Mouse (Mus musculus): Measurements from ENCODE around the gene Mxi1.

Mxi1 gene

DNA sequence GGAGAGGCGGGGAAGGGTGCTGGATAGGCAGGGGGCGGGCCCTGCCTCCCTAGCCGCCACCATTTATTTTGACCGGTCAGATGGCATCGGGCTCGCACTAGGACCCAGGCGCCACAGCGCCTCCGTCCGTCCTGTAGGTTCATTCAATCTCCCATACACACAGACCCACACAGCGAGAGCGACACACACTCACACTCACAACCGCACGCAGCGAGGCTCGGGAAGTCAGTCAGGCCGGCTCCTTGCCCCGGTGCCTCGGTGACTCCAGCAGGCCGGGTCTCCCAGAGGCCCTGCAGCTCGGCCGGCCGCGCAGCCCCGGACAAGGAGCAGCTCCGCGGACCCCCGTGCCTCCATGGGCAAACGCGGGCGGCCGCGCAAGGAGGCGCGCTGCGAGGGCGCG lies at the start of gene Mxi1:
TSS of gene Mxi1 (plus strand) at position 171 of the 400 bp plus-strand sequence.
- no peak for DNase-seq (ENCODE audit: low read depth, low spot score)

DNA sequence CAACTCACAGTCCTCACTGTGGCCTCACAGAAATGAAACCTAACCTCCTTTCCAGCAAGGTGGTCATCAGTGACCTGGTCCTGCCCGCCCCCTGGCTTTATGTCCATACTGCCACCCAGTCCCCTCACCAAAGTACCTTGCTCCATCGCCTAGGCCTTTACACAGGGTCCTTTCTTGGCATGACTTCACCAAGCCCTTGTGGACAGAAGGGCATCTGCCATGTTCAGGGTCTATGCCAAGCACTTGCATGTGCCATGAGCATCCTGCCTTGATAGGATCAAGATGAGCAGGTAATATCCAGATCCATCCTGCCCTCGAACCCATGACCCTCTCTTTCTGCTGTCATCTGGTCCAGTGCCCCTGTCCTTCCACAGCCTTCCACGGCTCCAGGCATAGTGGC lies 49.5 kb upstream of the Mxi1 start:
- DNase-seq (ENCODE audit: low read depth, low spot score) = no peak

DNA sequence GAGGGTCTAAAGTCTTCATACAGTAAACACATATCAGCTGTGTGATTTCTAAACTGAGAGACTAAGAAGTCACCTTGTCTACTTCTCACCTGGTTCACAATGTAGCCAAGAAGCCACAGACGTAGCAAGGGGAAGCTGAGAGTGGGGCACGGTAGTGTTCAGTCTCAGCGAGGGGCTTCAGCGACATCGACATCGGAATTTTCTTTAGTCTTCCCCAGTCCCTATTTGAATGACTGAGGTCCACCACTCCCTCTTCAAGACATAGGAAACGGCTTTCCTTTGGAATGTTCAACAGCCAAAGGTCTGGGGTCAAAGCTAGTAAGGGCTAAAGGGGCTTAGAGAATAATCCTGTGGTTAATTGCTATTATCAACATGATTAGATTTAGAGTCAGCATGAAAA lies 48.3 kb upstream of the Mxi1 start:
- no peak for DNase-seq (ENCODE audit: low read depth, low spot score)

DNA sequence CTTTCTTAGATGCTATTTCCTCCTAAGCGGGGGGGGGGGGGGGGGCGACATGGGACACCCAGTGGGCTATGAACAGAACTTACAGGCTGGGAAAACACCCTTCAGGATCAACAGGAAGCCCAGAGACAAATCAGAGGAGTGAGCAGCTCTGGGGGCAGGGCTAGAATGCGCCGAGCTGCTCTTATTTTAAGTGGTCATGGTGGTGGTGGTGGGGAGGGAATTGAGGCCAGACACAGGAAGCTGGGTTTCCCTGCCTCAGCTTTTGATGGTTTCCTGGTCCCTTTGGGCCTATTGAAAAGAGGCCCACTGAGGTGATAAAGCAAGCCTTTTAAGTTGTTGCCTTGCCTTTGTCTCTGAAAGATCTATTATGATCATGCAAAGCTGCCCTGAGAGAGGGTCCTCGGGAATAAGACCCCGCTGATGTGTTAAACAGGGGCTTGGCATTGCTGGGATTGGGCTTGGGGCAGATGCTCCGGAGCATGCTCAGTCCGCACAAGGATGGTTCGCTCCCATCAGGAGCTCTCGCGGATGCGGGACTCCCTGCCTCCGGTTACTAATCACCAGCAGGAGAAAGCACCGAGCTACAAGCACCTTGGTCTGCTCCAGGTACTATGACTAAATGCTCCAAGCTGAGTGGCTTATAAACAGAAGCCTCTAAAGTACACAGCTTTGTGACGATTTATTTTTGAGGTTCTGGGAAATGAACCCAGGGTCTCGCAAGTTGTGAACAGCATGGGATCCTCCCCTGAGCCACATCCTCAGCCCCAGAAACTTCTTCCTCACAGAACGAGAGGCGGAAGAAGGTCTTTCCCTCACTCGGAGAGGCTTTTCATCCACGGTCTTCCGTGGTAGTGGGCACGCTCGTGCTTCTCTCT lies 46.2 kb upstream of the Mxi1 start:
- DNase-seq (ENCODE audit: low read depth, low spot score) = no peak

DNA sequence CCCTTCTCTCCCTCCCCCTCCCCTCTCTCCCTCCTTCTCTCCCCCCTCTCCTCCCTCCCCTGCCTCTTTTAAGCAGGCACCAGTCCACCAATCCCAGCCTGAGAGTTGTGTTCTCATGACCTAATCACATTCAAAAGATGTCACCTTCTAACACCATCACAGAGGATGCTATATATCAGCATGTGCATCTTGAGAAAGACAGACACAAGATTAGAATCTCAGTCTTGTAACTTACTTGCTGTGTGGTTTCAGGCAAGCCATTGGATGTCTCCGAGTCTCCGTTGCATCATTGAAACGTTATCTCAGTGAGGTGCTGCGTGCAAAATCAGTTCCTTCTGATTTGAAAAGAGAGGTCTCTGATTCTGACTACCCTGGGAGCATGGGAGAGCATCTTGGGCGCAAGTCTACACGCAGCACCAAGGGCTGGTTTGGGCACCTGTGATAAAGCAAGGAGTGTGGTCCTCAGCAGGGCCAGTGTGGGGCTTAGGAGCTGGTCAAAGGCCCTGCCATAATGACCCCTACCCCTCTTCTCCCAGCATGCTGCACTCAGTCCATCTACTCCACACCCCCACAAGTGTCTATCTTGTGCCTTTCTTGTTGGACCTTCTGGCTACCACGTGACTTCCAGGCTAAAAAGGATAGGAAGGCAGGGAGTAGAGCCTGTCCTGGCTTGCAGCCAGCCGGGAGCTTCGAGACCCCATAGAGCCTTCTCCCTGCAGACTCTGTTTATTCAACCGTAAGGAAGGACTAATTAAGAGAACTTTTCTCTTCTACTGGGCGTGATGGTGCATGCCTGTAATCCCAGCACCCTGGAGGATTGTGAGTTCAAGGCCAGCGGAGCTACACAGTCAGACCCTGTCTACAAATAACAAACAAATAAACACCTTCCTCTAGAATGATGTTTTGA lies 45.2 kb upstream of the Mxi1 start:
- no peak for DNase-seq (ENCODE audit: low read depth, low spot score)

DNA sequence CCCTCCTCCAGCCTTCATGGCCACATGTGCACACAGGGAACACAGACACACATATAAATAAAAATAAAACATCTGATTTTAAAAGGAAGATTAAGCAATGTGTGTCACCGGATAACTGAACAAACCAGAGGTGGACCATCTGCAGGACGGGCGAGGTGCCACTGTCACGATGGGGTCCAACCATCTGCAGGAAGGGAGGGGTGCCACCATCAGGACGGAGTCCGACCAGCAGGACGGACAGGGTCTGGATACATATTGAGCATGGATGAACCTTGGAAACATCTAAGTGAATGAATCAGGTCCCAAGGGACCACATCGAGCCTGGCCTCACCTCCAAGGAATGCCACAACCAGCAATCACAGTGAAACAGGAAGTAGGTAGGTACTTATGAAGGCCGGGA lies 43.0 kb upstream of the Mxi1 start:
- DNase-seq (ENCODE audit: low read depth, low spot score) = no peak

DNA sequence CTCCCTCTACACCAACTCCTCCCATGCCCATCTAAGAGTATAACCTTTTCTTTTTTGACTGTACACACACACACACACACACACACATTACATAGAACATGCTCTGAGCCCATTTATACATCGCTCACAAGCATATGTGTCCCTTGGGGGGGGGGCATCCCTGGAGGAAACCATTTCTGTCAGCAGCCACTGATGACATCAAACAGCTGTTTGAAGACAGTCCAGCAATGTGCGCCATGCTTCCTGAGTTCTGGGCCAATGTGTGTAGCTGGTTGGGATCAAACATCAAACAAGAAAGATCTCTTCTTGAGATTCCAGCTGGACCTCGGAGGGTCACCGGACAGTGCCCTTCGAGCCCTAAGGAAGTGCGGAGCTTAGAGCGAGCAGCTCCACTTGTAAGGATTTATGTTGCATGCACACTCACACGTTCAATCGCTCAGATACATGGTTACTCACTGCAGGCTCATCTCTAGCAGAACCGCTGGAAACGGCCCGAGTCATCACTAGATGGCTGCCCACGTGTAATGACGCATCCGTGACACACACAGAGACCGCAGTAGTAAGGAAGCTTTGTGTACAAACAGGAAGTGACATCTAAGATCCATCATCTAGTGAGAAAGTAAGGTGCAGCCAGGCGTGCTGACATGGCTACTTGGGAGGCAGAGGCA lies 37.1 kb upstream of the Mxi1 start:
- DNase-seq (ENCODE audit: low read depth, low spot score) = no peak

DNA sequence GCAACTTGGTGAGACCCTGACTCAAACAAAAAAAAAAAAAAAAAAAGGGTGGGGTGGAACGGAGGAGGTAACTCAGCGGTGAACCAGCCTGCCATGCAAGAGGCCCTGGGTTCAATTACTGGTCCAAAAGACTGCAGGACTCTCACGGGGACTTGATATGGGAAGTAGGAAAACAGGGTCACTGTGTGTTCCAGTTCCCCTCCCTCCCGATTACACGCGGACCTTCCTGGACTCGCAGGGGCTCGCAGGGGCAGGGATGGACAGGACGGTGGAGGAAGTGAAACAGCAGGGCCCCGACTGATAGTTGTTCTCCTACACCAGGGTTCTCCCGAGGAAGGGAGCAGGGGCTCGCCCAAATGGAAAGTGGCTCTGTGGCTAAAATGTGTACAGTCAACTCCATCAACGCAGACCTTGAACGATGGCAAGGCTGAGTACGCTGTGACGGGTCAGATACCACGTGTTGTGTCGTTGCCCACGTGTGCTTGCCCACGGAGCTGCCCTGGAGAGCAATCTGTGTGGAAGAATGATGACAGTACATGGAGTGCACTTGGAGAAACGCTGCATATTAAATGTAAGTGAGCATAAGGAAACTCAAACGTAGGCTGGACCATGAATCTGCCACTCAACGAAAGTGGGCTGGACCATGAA lies 36.4 kb upstream of the Mxi1 start:
- no peak for DNase-seq (ENCODE audit: low read depth, low spot score)

DNA sequence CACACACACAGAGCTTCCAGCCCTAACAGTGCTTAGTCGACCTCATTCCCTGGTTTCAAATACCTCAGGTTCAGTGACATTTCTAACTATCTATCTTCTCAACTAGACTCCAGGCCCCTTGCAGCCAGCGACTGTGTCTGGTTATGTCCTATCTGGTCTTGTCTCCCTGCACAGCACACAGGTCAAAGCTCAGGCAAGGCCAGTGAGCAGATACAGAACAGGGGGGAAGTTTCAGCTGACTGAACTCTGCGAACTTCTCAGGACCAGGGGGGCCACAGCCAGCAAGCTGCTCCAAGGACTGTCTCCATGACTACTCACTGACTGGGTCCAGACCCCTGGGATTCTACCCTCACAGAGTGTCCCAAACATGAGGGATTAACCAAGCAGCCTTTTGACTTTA lies 35.1 kb upstream of the Mxi1 start:
- no peak for DNase-seq (ENCODE audit: low read depth, low spot score)

DNA sequence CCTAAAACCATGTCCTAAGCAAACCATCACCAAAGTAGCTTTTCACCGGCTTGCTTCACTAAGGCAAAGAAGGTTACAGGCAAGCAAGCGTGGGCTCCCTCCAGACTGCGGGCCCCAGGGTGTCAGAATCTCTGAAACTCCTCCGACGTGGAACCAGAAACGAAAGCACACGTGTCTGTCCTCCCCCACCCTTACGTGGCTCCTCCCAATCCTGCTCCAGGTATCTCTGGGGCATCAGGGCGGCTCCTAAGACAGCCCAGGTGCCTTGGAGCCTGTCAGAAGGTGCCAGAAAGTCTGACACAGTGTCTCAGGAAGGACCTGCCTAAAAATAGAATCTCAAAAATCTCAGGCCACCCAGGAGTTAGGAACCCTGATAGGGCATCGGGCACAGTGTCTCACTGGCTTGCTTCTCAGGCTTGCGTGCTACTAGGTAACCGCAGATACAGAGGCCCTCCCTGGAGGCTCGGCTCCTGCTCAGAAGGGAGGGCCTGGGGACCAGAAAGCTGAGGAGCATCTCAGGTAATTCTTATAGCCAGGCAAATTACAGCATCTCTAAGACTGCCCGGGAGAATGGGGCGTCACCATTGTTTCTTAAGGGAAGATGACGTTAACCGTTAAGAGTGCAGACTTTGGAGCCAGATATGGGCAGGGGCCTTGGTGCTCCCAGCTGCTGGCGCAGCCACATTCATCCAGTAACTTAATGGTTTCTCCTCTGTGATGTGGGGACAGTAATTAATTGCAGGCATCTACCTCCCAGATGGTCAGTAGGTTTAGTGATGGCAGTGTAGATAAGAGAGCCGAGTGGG lies 33.2 kb upstream of the Mxi1 start:
- no peak for DNase-seq (ENCODE audit: low read depth, low spot score)

DNA sequence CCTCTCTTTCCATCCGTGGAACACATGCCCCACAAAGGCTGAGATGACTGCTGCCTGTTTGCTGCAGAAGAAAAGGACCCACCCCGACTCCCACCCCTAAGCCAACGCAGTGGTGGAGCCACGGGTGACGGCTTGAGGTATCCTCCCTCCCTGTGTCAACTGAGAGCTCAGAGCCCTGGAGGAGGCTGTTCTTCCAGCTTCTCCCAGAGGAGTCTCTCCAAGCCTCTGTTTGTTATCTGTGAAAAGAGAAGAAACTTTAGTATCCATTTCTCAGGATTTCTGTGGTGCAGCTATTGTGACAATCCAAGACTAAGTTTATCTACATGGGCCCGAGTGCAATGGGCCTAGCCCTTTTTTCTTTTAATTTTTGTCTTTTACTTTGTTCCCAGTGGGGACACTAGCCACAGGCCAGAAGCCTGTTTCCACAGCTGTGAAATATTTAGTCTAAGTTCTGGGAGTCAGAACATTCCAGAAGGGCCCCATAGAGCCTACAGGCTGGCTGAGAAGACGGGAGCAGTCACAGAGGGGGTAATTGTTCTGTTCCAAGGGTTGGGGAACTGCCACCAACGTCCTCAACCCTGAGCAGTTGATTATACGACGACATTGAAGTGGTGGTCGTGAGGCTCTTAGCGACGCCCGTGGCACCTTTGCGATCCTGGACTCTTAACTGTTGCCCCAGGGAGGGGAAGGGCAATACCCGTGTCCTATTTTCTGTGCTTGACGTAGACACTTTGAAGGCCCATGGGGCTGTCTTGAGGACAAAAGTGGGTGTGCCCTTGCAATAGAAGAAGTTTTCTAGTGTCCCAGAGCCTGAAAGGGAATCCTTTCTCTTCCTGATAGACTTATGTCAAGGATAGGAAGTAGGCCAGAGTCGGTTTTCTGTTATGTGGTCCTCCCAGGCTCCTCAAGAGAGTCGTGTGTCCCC lies 31.6 kb upstream of the Mxi1 start:
- no peak for DNase-seq (ENCODE audit: low read depth, low spot score)

DNA sequence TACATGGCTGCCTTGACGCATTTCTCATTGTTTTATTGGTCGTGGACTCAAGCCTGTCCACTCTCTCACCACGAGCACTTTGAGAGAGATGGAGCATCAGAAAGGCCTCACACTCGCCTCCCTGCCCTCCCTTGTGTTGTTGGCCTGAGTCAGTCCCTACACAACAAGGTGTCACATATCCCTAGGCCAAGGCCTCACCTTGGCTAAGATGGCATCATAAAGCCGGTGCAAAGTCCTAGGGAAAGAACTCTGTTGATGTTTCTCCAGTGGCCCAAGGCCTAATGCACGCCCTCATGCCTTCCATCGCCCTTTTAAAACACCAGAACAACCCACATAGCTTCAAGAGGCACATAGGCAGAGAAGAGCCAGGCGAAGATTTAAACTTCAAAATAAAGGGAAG lies 30.1 kb upstream of the Mxi1 start:
- DNase-seq (ENCODE audit: low read depth, low spot score) = no peak

DNA sequence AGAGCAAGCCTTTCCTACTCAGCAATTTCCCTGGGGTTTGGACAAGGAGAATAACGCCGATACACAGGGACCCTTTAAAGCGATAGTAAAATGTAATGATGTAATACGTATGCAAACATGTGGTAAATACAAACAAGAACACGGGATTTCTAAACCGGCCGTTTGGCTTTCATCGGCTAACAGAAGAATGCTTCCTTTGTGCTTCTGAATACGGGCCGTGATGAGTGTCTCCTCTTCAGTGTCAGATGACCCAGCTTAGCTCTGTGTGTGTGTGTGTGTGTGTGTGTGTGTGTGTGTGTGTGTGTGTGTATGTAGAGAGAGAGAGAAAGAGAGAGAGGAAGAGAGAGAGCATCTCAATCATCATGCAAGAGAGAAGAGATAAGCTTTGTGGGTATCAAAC lies 27.7 kb upstream of the Mxi1 start:
- DNase-seq (ENCODE audit: low read depth, low spot score) = peak; percentile 34

DNA sequence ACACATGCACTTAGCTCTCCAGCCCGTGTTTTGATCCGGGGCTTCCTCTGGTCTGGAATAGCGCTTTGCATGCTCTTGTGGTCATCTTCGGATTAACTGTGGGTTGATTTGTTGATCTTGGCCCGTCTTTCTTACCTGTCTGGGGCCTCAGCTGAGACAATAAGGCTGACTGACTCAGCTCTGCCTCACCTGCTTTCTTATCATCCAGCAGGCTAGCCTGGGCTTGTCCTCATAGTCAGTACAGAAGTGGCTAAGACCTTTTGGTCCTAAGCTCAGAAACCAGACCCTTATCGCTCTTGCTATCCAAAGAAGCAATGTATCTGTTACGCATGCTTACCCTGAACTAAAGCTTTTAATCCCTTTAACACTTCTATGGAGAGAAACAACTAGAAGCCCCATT lies 26.6 kb upstream of the Mxi1 start:
- no peak for DNase-seq (ENCODE audit: low read depth, low spot score)

DNA sequence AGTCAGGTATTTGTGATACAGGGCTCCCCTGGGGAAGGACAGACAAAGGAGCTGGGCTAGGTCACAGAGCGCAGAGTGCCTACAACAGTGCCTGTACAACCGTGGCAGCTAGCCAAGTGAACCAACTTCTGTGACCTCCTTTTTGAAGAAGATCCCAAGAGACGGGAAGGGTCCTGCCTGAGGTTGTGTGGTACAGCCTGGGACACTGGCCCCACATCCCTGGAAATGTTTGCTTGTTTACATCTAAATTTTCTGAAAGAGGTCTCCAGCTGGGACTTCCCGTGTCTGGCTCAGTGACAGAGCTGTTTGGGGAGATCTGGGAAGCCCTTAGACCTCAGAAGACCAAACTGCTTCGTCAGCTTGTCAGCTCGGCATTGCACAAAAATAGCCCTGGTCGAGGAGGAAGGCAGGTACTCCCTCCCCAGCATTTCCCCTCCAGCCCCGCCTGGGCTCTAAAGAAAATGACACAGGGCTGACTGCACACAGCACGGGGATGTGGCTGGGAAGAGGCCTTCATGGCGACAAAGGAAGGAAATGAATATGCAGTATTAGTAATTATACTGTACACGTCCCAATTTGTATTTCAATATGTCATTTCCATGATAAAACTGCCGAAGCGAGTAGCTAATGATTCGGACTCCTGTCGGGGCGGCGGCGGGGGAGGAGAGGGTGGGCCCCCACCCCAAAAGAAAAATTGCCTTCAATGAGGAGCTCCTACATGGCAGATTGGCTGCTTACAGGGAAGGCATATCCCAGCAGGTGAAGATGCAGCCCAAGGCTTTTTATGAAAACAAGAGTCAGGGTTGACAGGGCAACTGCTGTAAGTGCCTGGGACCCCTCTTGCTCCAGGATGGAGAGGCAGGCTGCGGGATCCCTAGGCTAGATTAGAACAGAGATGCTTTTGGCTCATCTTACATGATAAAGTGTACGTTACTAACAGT lies 25.8 kb upstream of the Mxi1 start:
- DNase-seq (ENCODE audit: low read depth, low spot score) = no peak

DNA sequence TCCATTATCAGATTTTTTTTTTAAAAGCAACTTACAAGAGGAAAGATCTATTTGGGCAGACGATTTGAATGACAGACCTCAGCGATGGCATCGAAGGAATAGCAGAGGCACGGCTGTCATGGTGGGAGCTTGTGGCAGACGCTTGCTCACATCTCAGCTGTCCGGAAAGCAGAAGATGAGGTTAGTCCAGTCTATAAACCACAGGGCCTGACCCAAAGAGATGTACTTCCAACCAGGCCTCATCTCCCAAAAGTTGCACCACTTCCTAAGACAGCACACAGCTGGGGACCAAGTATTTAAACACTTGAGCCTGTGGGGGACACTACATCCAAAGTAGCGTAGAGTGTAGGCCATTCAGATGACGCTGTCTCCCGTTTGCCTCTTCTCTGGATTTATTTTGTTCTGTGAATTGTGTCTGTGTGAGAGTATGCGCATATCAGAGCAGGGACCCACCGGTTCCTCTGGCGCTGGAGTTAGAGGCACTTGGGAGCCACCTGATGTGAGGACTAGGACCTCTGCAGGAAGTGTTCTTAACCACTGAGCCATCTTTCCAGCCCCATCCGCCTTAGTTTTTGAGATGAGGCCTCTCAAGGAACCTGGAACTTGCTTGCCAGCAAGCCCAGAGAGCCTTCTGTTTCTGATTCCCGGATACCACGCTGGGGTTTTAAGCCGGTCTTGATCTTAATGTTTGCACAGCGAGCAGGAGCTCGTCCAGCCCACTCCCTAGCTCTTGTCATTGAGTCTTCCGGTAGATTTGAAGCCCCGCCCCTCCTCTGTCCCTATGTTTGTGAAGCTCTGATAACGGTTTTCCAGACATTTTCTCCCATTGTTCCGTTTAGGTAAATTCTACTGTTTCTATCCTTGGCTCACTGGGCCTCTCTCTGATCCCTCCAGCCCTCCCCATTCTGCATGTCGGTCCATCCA lies 13.7 kb upstream of the Mxi1 start:
- DNase-seq (ENCODE audit: low read depth, low spot score) = no peak

DNA sequence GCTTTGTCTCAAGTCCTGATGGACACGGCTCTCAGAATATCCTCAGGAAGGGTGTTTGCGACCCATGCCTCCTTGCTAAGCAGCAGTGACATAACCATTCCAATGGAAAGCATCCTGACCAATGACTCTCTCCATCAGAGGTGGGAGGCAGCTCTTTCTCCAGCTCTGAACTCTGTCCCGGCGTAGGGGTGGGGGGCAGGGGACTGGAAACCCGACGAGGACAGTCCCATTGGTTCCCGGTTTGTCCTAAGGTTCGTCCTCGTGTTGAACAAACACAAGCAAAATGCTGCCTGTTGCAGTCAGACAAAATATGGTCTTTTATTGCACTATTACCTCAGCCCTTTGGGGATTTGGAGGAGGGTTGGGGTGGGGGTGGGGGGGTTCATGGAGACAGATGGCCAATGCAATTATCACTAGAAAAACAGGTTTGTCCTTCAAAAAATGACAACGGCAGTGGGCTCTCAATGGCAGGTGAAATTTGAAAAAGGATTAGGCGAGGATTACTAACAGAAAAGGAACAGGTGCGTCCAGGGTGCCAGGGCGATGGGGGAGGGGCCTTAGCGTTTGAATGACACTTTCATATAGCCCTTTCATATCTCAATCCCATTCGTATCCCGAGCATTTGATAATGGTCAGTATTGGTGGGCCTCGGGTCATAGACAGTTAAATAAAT lies 11.0 kb upstream of the Mxi1 start:
- no peak for DNase-seq (ENCODE audit: low read depth, low spot score)

All from telencephalon, adult 2 months (tissue).